Mouse (Mus musculus): ENCODE results near the gene Gm7138. TPM values are rescaled to one million over a fixed set of nuclear protein-coding genes. Genes with fewer than 3 reads are reported as not detected.
"Not testable (repeated sequence)": the region's sequence is repeated elsewhere in the genome, so short reads cannot be mapped to it uniquely, and the experiment has no call there.

Gm7138 gene
- polyA plus RNA-seq (2015; fragmentation: Nextera tagmentation; extraction: Ambion mirVana) = not detected in 2 replicates

GRCm38 (mm10) chr10:77776844-77777243 lies at the start of gene Gm7138:
TSS of gene Gm7138 (minus strand) at chr10:77776944.
- not testable (repeated sequence) for H3K9me3 ChIP-seq (replicated peaks; ENCODE audit: control insufficient read depth, low read length, poor library complexity, severe bottlenecking); H3K36me3 ChIP-seq (ENCODE audit: control insufficient read depth, insufficient read depth, low read length); H3K4me2 ChIP-seq (ENCODE audit: low read length); H3K4me1 ChIP-seq (ENCODE audit: control insufficient read depth, insufficient read depth, low read length); H3K9ac ChIP-seq (ENCODE audit: low read depth, low read length); H3K4me3 ChIP-seq (ENCODE audit: low read depth, low read length); H3K27ac ChIP-seq (ENCODE audit: low read length); H3K27me3 ChIP-seq (ENCODE audit: control insufficient read depth, insufficient read depth, low read depth, low read length); ATAC-seq
- WGBS = 43% methylated on average over 1 of the region's 1 CpGs

- Histone ChIP-seq H3K27me3 (ENCODE audit: control insufficient read depth, insufficient read depth, low read depth, low read length) (no peaks in the 10 kb centered on the region), H3K27ac (ENCODE audit: low read length) (no peak overlapping the region), H3K4me3 (ENCODE audit: low read depth, low read length) (no peak overlapping the region), H3K4me2 (ENCODE audit: low read length) (peak overlapping the region; percentile 26; the same call in 1 of the 2 replicates), H3K4me1 (ENCODE audit: control insufficient read depth, insufficient read depth, low read length) (no peaks in the 10 kb centered on the region), H3K9ac (ENCODE audit: low read depth, low read length) (no peak overlapping the region), H3K9me3 (replicated peaks; ENCODE audit: control insufficient read depth, low read length, poor library complexity, severe bottlenecking) (0 out of 2 replicates have a peak, but pooled peaks cover 2% of the 10 kb centered on the region), H3K36me3 (ENCODE audit: control insufficient read depth, insufficient read depth, low read length) (no peaks in the 10 kb centered on the region)
- peak; percentile 62; the same call in 1 of the 2 replicates for ATAC-seq
- WGBS = 28% methylated on average over 4 of the region's 4 CpGs
These were observed 42.5 kb upstream of the Gm7138 start for GRCm38 (mm10) chr10:77819203-77819602.

- Histone ChIP-seq H3K27me3 (ENCODE audit: control insufficient read depth, insufficient read depth, low read depth, low read length) (no peaks in the 10 kb centered on the region), H3K36me3 (ENCODE audit: control insufficient read depth, insufficient read depth, low read length) (no peaks in the 10 kb centered on the region), H3K4me3 (ENCODE audit: low read depth, low read length) (no peak overlapping the region), H3K9ac (ENCODE audit: low read depth, low read length) (no peak overlapping the region), H3K4me1 (ENCODE audit: control insufficient read depth, insufficient read depth, low read length) (no peaks in the 10 kb centered on the region), H3K4me2 (ENCODE audit: low read length) (no peak overlapping the region), H3K9me3 (replicated peaks; ENCODE audit: control insufficient read depth, low read length, poor library complexity, severe bottlenecking) (no peaks in the 10 kb centered on the region), H3K27ac (ENCODE audit: low read length) (no peak overlapping the region)
- ATAC-seq = peak; percentile 60
- WGBS = 95% methylated on average over 4 of the region's 4 CpGs
These were observed 41.8 kb upstream of the Gm7138 start for GRCm38 (mm10) chr10:77818523-77818922.

GRCm38 (mm10) chr10:77815514-77815913 lies 38.8 kb upstream of the Gm7138 start:
- WGBS = 38% methylated on average over 5 of the region's 5 CpGs
- Histone ChIP-seq H3K36me3 (ENCODE audit: control insufficient read depth, insufficient read depth, low read length) (no peaks in the 10 kb centered on the region), H3K4me3 (ENCODE audit: low read depth, low read length) (no peak overlapping the region), H3K27me3 (ENCODE audit: control insufficient read depth, insufficient read depth, low read depth, low read length) (no peaks in the 10 kb centered on the region), H3K4me2 (ENCODE audit: low read length) (no peak overlapping the region), H3K9me3 (replicated peaks; ENCODE audit: control insufficient read depth, low read length, poor library complexity, severe bottlenecking) (no peaks in the 10 kb centered on the region), H3K4me1 (ENCODE audit: control insufficient read depth, insufficient read depth, low read length) (no peaks in the 10 kb centered on the region), H3K27ac (ENCODE audit: low read length) (no peak overlapping the region), H3K9ac (ENCODE audit: low read depth, low read length) (no peak overlapping the region)
- ATAC-seq = no peak

GRCm38 (mm10) chr10:77814382-77814781 lies 37.6 kb upstream of the Gm7138 start, which contains the start of gene Gm2696:
TSS of gene Gm2696 (plus strand) at chr10:77814682.
- no peaks in the 10 kb centered on the region for H3K9me3 ChIP-seq (replicated peaks; ENCODE audit: control insufficient read depth, low read length, poor library complexity, severe bottlenecking)
- no peak within 1 kb of the TSS for H3K4me3 ChIP-seq (ENCODE audit: low read depth, low read length)
- H3K4me1 ChIP-seq (ENCODE audit: control insufficient read depth, insufficient read depth, low read length) = no peaks in the 10 kb centered on the region
- no peak for ATAC-seq
- WGBS = 62% methylated on average over 4 of the region's 4 CpGs
- no peak within 1 kb of the TSS for H3K27ac ChIP-seq (ENCODE audit: low read length)
- no peak within 1 kb of the TSS for H3K4me2 ChIP-seq (ENCODE audit: low read length)
- H3K27me3 ChIP-seq (ENCODE audit: control insufficient read depth, insufficient read depth, low read depth, low read length) = no peaks in the 10 kb centered on the region
- H3K36me3 ChIP-seq (ENCODE audit: control insufficient read depth, insufficient read depth, low read length) = no peaks in the 10 kb centered on the region
- no peak within 1 kb of the TSS for H3K9ac ChIP-seq (ENCODE audit: low read depth, low read length)

- H3K27me3 ChIP-seq (ENCODE audit: control insufficient read depth, insufficient read depth, low read depth, low read length) = no peaks in the 10 kb centered on the region
- no peak within 1 kb of the TSS for H3K4me3 ChIP-seq (ENCODE audit: low read depth, low read length)
- H3K36me3 ChIP-seq (ENCODE audit: control insufficient read depth, insufficient read depth, low read length) = no peaks in the 10 kb centered on the region
- H3K9me3 ChIP-seq (replicated peaks; ENCODE audit: control insufficient read depth, low read length, poor library complexity, severe bottlenecking) = no peaks in the 10 kb centered on the region
- no peak within 1 kb of the TSS for H3K9ac ChIP-seq (ENCODE audit: low read depth, low read length)
- no peak within 1 kb of the TSS for H3K4me2 ChIP-seq (ENCODE audit: low read length)
- 69% methylated on average over 5 of the region's 5 CpGs for WGBS
- no peak for ATAC-seq
- no peaks in the 10 kb centered on the region for H3K4me1 ChIP-seq (ENCODE audit: control insufficient read depth, insufficient read depth, low read length)
- no peak within 1 kb of the TSS for H3K27ac ChIP-seq (ENCODE audit: low read length)
These were observed 35.0 kb upstream of the Gm7138 start, which contains the start of gene Gm9507 for GRCm38 (mm10) chr10:77811743-77812142. TSS of gene Gm9507 (minus strand) at chr10:77811843.

GRCm38 (mm10) chr10:77804095-77804494 lies 27.4 kb upstream of the Gm7138 start:
- H3K27ac ChIP-seq (ENCODE audit: low read length) = no peak overlapping the region
- H3K4me1 ChIP-seq (ENCODE audit: control insufficient read depth, insufficient read depth, low read length) = no peaks in the 10 kb centered on the region
- no peak overlapping the region for H3K9ac ChIP-seq (ENCODE audit: low read depth, low read length)
- WGBS = 85% methylated on average over 3 of the region's 3 CpGs
- H3K4me2 ChIP-seq (ENCODE audit: low read length) = no peak overlapping the region
- no peak overlapping the region for H3K4me3 ChIP-seq (ENCODE audit: low read depth, low read length)
- H3K9me3 ChIP-seq (replicated peaks; ENCODE audit: control insufficient read depth, low read length, poor library complexity, severe bottlenecking) = no peaks in the 10 kb centered on the region
- ATAC-seq = no peak
- no peaks in the 10 kb centered on the region for H3K36me3 ChIP-seq (ENCODE audit: control insufficient read depth, insufficient read depth, low read length)
- H3K27me3 ChIP-seq (ENCODE audit: control insufficient read depth, insufficient read depth, low read depth, low read length) = no peaks in the 10 kb centered on the region

- Histone ChIP-seq H3K9ac (ENCODE audit: low read depth, low read length) (no peak within 1 kb of the TSS), H3K4me1 (ENCODE audit: control insufficient read depth, insufficient read depth, low read length) (no peaks in the 10 kb centered on the region), H3K4me3 (ENCODE audit: low read depth, low read length) (no peak within 1 kb of the TSS), H3K4me2 (ENCODE audit: low read length) (no peak within 1 kb of the TSS), H3K36me3 (ENCODE audit: control insufficient read depth, insufficient read depth, low read length) (no peaks in the 10 kb centered on the region), H3K27ac (ENCODE audit: low read length) (no peak within 1 kb of the TSS), H3K9me3 (replicated peaks; ENCODE audit: control insufficient read depth, low read length, poor library complexity, severe bottlenecking) (no peaks in the 10 kb centered on the region), H3K27me3 (ENCODE audit: control insufficient read depth, insufficient read depth, low read depth, low read length) (no peaks in the 10 kb centered on the region)
- 66% methylated on average over 8 of the region's 8 CpGs for WGBS
- no peak for ATAC-seq
These were observed 22.3 kb upstream of the Gm7138 start, which contains the start of gene Gm19668 for GRCm38 (mm10) chr10:77798921-77799508. TSS of gene Gm19668 (minus strand) at chr10:77799133.

GRCm38 (mm10) chr10:77798164-77798920 lies 21.6 kb upstream of the Gm7138 start:
- not testable (repeated sequence) for ATAC-seq; H3K27ac ChIP-seq (ENCODE audit: low read length); H3K4me2 ChIP-seq (ENCODE audit: low read length); H3K36me3 ChIP-seq (ENCODE audit: control insufficient read depth, insufficient read depth, low read length); H3K27me3 ChIP-seq (ENCODE audit: control insufficient read depth, insufficient read depth, low read depth, low read length); H3K9ac ChIP-seq (ENCODE audit: low read depth, low read length); H3K9me3 ChIP-seq (replicated peaks; ENCODE audit: control insufficient read depth, low read length, poor library complexity, severe bottlenecking); H3K4me1 ChIP-seq (ENCODE audit: control insufficient read depth, insufficient read depth, low read length); H3K4me3 ChIP-seq (ENCODE audit: low read depth, low read length)
- WGBS = 39% methylated on average over 3 of the region's 3 CpGs

Data from midbrain, embryonic 16.5 days (tissue).